In the genomic region with DNA sequence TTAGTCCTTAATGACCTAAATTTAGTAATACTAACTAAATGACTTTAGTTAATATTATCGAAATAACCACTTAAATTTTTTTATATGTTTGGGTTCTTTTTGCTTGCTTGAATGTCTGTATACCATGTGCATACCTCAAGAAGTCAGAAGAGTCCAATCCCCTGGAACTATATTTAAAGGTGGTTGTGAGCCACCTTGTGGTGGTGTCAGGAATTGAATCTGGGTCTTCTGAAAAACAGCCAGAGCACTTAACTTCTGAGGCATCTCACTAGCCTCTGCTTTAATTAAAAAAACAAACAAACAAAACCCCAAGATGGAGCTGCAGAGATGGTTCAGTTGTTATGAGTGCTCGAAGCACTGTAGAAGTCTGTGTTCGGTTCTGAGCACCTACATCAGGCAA, we compare ENCODE assay signal across 9 mouse cellular contexts. TPM values are rescaled to one million over a fixed set of nuclear protein-coding genes. Genes with fewer than 3 reads are reported as not detected.
DNase-seq lines count a peak whose midpoint lies in the region; ATAC-seq and TF ChIP-seq lines count a peak whose summit lies in the region.
"Had no signal": no experiment of that assay in that cellular context is flagged by ENCODE, and none has a peak within 500 bp of the region (broad histone marks: within the 10 kb centered on the region; RNA-seq: fewer than 3 reads in every experiment).

No protein-coding gene starts in this region.

- no peak for ATAC-seq in embryonic facial prominence, embryonic 14.5 days (ENCODE audit: low read depth)
- no peak for ATAC-seq in limb, embryonic 11.5 days (ENCODE audit: insufficient number of reproducible peaks, low FRiP score, low TSS enrichment, low read depth)

- no peak overlapping the region for H3K4me3 ChIP-seq in ES-E14 (ENCODE audit: insufficient read depth in 1 of 2, low read depth in 1 of 2, low read length in 2 of 2, poor library complexity in 1 of 2, severe bottlenecking in 1 of 2)
- no peak overlapping the region for H3K4me3 ChIP-seq in embryonic facial prominence, embryonic 14.5 days (ENCODE audit: low read depth, low read length)
- no peak overlapping the region for H3K4me3 ChIP-seq in limb, embryonic 11.5 days (ENCODE audit: low read depth, low read length)

- H3K27ac ChIP-seq in ES-E14 (ENCODE audit: insufficient read depth, low read depth, low read length, poor library complexity, severe bottlenecking): no peak overlapping the region
- H3K27ac ChIP-seq in embryonic facial prominence, embryonic 14.5 days (replicated peaks; ENCODE audit: low read depth, low read length): no peak overlapping the region
- H3K27ac ChIP-seq in limb, embryonic 11.5 days (replicated peaks; ENCODE audit: low read depth, low read length): no peak overlapping the region

- WGBS in embryonic facial prominence, embryonic 14.5 days: 87% methylated on average over 3 of the region's 3 CpGs
- 84% methylated on average over 3 of the region's 3 CpGs for WGBS in limb, embryonic 11.5 days

- no peak overlapping the region for H3K9ac ChIP-seq in ES-E14 (ENCODE audit: insufficient read depth, low read depth, low read length, poor library complexity, severe bottlenecking)
- H3K9ac ChIP-seq in embryonic facial prominence, embryonic 14.5 days (ENCODE audit: low read depth, low read length): no peak overlapping the region
- H3K9ac ChIP-seq in limb, embryonic 11.5 days (ENCODE audit: low read length): no peak overlapping the region

- in situ Hi-C loops in ES-E14 (cut with MboI; ENCODE audit: low sequenced_read_pairs in 2 of 2, unreplicated experiment in 2 of 2): no loop called here

- no peak overlapping the region for H3K4me2 ChIP-seq in embryonic facial prominence, embryonic 14.5 days (ENCODE audit: low read depth, low read length)
- no peak overlapping the region for H3K4me2 ChIP-seq in limb, embryonic 11.5 days (ENCODE audit: low read depth, severe bottlenecking)

- no peaks in the 10 kb centered on the region for H3K27me3 ChIP-seq in embryonic facial prominence, embryonic 14.5 days (replicated peaks; ENCODE audit: control insufficient read depth, insufficient read depth, low read length)
- no peaks in the 10 kb centered on the region for H3K27me3 ChIP-seq in limb, embryonic 11.5 days (ENCODE audit: control insufficient read depth, insufficient read depth, low read length)

- no peaks in the 10 kb centered on the region for H3K4me1 ChIP-seq in ES-E14 (ENCODE audit: control insufficient read depth in 2 of 2, insufficient read depth in 2 of 2, low read length in 2 of 2, poor library complexity in 1 of 2)
- no peaks in the 10 kb centered on the region for H3K4me1 ChIP-seq in embryonic facial prominence, embryonic 14.5 days (ENCODE audit: control insufficient read depth, insufficient read depth, low read length)
- H3K4me1 ChIP-seq in limb, embryonic 11.5 days (ENCODE audit: control insufficient read depth, insufficient read depth, low read length): no peaks in the 10 kb centered on the region

- peaks cover 30% of the 10 kb centered on the region for H3K36me3 ChIP-seq in ES-E14 (ENCODE audit: control insufficient read depth, insufficient read depth, low read length, poor library complexity, severe bottlenecking)
- H3K36me3 ChIP-seq in embryonic facial prominence, embryonic 14.5 days (ENCODE audit: control insufficient read depth, insufficient read depth, low read length): peaks cover 82% of the 10 kb centered on the region
- H3K36me3 ChIP-seq in limb, embryonic 11.5 days (ENCODE audit: control insufficient read depth, insufficient read depth, low read length): peaks cover 12% of the 10 kb centered on the region

- peak; percentile 33 to 53 for DNase-seq in left cerebral cortex, adult 18-20 months (ENCODE audit: low spot score in 2 of 2)
- no peak for DNase-seq in left cerebral cortex, adult 8-10 months (ENCODE audit: low spot score in 2 of 2)
- peak; percentile 40 for DNase-seq in ES-E14 (ENCODE audit: low read depth, low spot score)
- peak; percentile 53 to 57 for DNase-seq in adrenal gland, adult 18-20 months (ENCODE audit: low spot score in 2 of 2)
- DNase-seq in embryonic facial prominence, embryonic 14.5 days (ENCODE audit: low spot score): peak; percentile 27
- DNase-seq in limb, embryonic 11.5 days (ENCODE audit: low spot score): peak; percentile 62
- peak; percentile 26 for DNase-seq in right cerebral cortex, adult 18-20 months

- H3K9me3 ChIP-seq in ES-E14 (ENCODE audit: control insufficient read depth, insufficient read depth, low read depth, low read length): no peaks in the 10 kb centered on the region
- H3K9me3 ChIP-seq in embryonic facial prominence, embryonic 14.5 days (ENCODE audit: control insufficient read depth, low read length): no peaks in the 10 kb centered on the region
- no peaks in the 10 kb centered on the region for H3K9me3 ChIP-seq in limb, embryonic 11.5 days (ENCODE audit: control insufficient read depth, low read length)

TF ChIP-seq in ES-E14, 5 proteins besides CTCF, POLR2A, EP300 and RAD21:
- no peak for TF ChIP-seq ZNF384 (IDR thresholded peaks at IDR 0.05; ENCODE audit: low read depth, low read length)
- no peak for TF ChIP-seq HCFC1 (IDR thresholded peaks at IDR 0.05; ENCODE audit: borderline replicate concordance, insufficient read depth, low read length)
- no peak for TF ChIP-seq CHD2 (IDR thresholded peaks at IDR 0.05; ENCODE audit: low read depth, low read length)
- no peak for TF ChIP-seq ZC3H11A (IDR thresholded peaks at IDR 0.05; ENCODE audit: borderline replicate concordance, low read depth, low read length)
- TF ChIP-seq MAFK (IDR thresholded peaks at IDR 0.05; ENCODE audit: insufficient read depth, low read depth, low read length): no peak

RNA-seq across cellular contexts. Expression of a gene that starts 11.0 kb away (rescaled TPM):
- 1 to 10 TPM; 5.2 to 5.7 TPM for total RNA-seq in left cerebral cortex, adult 18-20 months (2021)
- total RNA-seq in left cerebral cortex, adult 8-10 months (2022): 1 to 10 TPM; 4.0 to 6.7 (median 4.8) TPM
- 18.3 and 20.0 TPM in 2 replicates for total RNA-seq in ES-E14 (2012; rRNA removed)
- total RNA-seq in adrenal gland, adult 18-20 months (2021): 1 to 10 TPM; 5.1 to 7.3 TPM
- polyA plus RNA-seq in embryonic facial prominence, embryonic 14.5 days (2014; fragmentation: Nextera tagmentation; extraction: Ambion mirVana): 11.2 and 13.1 TPM in 2 replicates
- polyA plus RNA-seq in limb, embryonic 11.5 days (2014; fragmentation: Nextera tagmentation; extraction: Ambion mirVana): 23.5 and 23.6 TPM in 2 replicates

RNA-seq across cellular contexts. Expression of a gene that starts 11.2 kb away (rescaled TPM):
- total RNA-seq in left cerebral cortex, adult 18-20 months (2021): 10 to 100 TPM; 58.9 to 61.0 TPM
- 10 to 100 TPM; 52.5 to 59.5 (median 55.9) TPM for total RNA-seq in left cerebral cortex, adult 8-10 months (2022)
- 32.7 and 42.0 TPM in 2 replicates for total RNA-seq in ES-E14 (2012; rRNA removed)
- 10 to 100 TPM; 60.0 to 64.2 TPM for total RNA-seq in adrenal gland, adult 18-20 months (2021)
- 72.8 and 81.0 TPM in 2 replicates for polyA plus RNA-seq in embryonic facial prominence, embryonic 14.5 days (2014; fragmentation: Nextera tagmentation; extraction: Ambion mirVana)
- polyA plus RNA-seq in limb, embryonic 11.5 days (2014; fragmentation: Nextera tagmentation; extraction: Ambion mirVana): 72.7 and 75.1 TPM in 2 replicates

RNA-seq across cellular contexts. Expression of a gene that starts 36.4 kb away (rescaled TPM):
- not detected for total RNA-seq in left cerebral cortex, adult 18-20 months (2021)
- total RNA-seq in left cerebral cortex, adult 8-10 months (2022): not detected
- total RNA-seq in ES-E14 (2012; rRNA removed): not detected in 2 replicates
- 1 to 10 TPM; 4.3 to 7.3 TPM for total RNA-seq in adrenal gland, adult 18-20 months (2021)
- polyA plus RNA-seq in embryonic facial prominence, embryonic 14.5 days (2014; fragmentation: Nextera tagmentation; extraction: Ambion mirVana): 1.2 TPM in 1 of 2 replicates, not detected in the other
- 0.29 TPM in 1 of 2 replicates, not detected in the other for polyA plus RNA-seq in limb, embryonic 11.5 days (2014; fragmentation: Nextera tagmentation; extraction: Ambion mirVana)
- polyA plus RNA-seq: liver, embryonic 16.5 days; stomach, embryonic 16.5 days had no signal

Comparison
In these comparisons a context has a peak if more than half of its experiments do, and no peak if none do; other contexts are left out.
1. DNase-seq: peak in left cerebral cortex, adult 18-20 months (2 of 2), ES-E14 (single experiment), adrenal gland, adult 18-20 months (2 of 2), embryonic facial prominence, embryonic 14.5 days (single experiment), limb, embryonic 11.5 days (single experiment) and right cerebral cortex, adult 18-20 months (single experiment); none in left cerebral cortex, adult 8-10 months (0 of 2).